Mouse (Mus musculus) midbrain, postnatal 0 days (tissue): ENCODE measurements around the gene Lsg1. TPM values are rescaled to one million over a fixed set of nuclear protein-coding genes. Genes with fewer than 3 reads are reported as not detected.

Experiments used
- ATAC-seq: fragments of 200-750 bp; cut with Nextera tagmentation; 2 replicates; pipeline ENCODE4 v1.8.0; 2017; ENCODE audit warnings: moderate number of reproducible peaks, mild to moderate bottlenecking, moderate TSS enrichment, moderate library complexity; ENCODE audit not compliant: low FRiP score
- DNase-seq: peaks from one replicate; pipeline ENCODE4 v3.0.0-alpha.2; 2015; ENCODE audit warnings: low spot score
- H3K27ac ChIP-seq: fragments of 300-500 bp; sonication (generic); 2 replicates; pipeline ENCODE4 v1.5.1; 2014; ENCODE audit warnings: low read depth, mild to moderate bottlenecking, low read length, mixed read lengths
- H3K27me3 ChIP-seq: fragments of 300-500 bp; sonication (generic); 2 replicates; pipeline ENCODE4 v1.6.1; 2014; ENCODE audit warnings: low read length, control low read depth, mixed read lengths; ENCODE audit not compliant: insufficient read depth
- H3K36me3 ChIP-seq: fragments of 300-500 bp; sonication (generic); 2 replicates; pipeline ENCODE4 v1.6.1; 2014; ENCODE audit warnings: low read length, control low read depth, mixed read lengths; ENCODE audit not compliant: insufficient read depth
- H3K4me1 ChIP-seq: fragments of 300-500 bp; sonication (generic); 2 replicates; pipeline ENCODE4 v1.6.1; 2014; ENCODE audit warnings: mild to moderate bottlenecking, control low read depth, antibody characterized with exemption, low read length, mixed read lengths; ENCODE audit not compliant: insufficient read depth
- H3K4me2 ChIP-seq: fragments of 300-500 bp; sonication (generic); 2 replicates; pipeline ENCODE4 v1.6.1; 2014; ENCODE audit warnings: low read depth, mild to moderate bottlenecking, low read length, mixed read lengths; ENCODE audit not compliant: poor library complexity, severe bottlenecking
- H3K4me3 ChIP-seq: fragments of 300-500 bp; sonication (generic); 2 replicates; pipeline ENCODE4 v1.5.1; 2014; ENCODE audit warnings: low read depth, mild to moderate bottlenecking, low read length, moderate library complexity
- H3K9ac ChIP-seq: fragments of 300-500 bp; sonication (generic); replicated peaks from 2 replicates; pipeline ENCODE4 v1.6.1; 2014; ENCODE audit warnings: mild to moderate bottlenecking, low read length, moderate library complexity, mixed read lengths; ENCODE audit not compliant: poor library complexity, severe bottlenecking
- H3K9me3 ChIP-seq: fragments of 300-500 bp; sonication (generic); 2 replicates; pipeline ENCODE4 v1.6.1; 2016; ENCODE audit warnings: low read length, control low read depth
- CTCF ChIP-seq: IDR thresholded peaks from 2 replicates; pipeline ENCODE4 v1.5.1; 2016; ENCODE audit warnings: antibody characterized with exemption, mild to moderate bottlenecking
- WGBS: fragments of 180-500 bp; shearing (Covaris S2); extraction: QIAGEN DNeasy Blood & Tissue Kit; methylation state at CpG from one replicate; pipeline ENCODE4 v1.1.7; 2014; 5-methylcytosine and 5-hydroxymethylcytosine counted together
- polyA plus RNA-seq: library from polyadenylated mRNA; unstranded; fragments of >200 nt; fragmentation: Nextera tagmentation; extraction: Ambion mirVana; gene quantifications from 2 replicates; pipeline ENCODE4 v1.2.1, GENCODE M21; 2015
- total RNA-seq: library from RNA; depleted of rRNA; stranded (reverse); fragments of >200 nt; gene quantifications from 2 replicates; pipeline ENCODE4 v1.2.3, GENCODE M21; 2014

Gene Lsg1
- total and polyA plus RNA-seq, 2 experiments from 2014 or later = 17.5 to 43.7 TPM

DNA sequence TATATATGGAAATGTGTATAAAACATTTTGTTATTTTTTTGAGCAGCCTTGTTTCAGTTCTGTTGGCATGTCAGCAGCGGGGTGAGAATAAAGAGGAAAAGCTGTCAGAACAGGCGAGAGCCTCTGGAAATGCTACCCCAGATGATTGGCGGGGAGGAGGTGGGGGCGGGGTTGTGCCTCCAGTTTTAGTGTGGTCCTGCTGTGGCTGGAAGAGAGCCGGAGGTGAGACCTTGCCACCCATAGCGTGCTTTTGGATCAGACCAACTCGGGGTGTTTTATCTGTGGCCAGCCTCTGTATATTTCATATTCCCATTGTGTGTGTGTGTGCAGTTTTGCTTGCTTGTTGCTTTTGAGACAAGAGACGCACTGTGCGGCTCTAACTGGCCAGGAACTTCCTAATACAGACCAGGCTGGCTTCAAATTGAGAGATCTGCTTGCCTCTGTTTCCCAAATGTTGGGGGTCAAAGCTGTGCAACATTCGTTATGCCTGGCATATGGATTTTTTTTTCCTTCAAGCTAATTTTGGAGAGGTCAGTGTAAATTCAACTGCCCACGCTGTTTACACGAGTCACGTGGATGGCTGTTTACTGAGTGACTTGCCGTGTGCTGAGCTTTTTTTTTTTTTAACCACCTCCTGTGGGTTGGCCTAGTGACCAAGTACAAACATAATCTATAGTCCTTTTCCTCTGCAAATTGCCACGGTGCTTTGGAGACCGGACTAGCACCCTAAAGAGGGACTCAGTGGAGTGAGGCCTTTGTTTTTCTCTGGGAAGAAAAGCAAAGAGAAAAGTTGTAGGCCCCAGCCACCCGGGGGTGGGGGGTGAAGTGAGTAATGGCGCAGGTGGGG, 15.5 kb upstream of the Lsg1 start:
- Histone ChIP-seq H3K27me3 (peaks cover 19% of the 10 kb centered on the region), H3K4me3 (no peak overlapping the region), H3K27ac (no peak overlapping the region), H3K4me2 (peak overlapping the region; percentile 7; the same call in 1 of the 2 replicates), H3K36me3 (no peaks in the 10 kb centered on the region), H3K4me1 (no peaks in the 10 kb centered on the region), H3K9ac (no peak overlapping the region), H3K9me3 (no peaks in the 10 kb centered on the region)
- 44% methylated on average over 18 of the region's 18 CpGs for WGBS
- TF ChIP-seq CTCF = no peak
- no peak for ATAC-seq
- DNase-seq = no peak

GRCm38 (mm10) chr16:30601946-30602345, 14.6 kb upstream of the Lsg1 start:
- Histone ChIP-seq H3K4me3 (peak overlapping the region; percentile 52), H3K9ac (no peak overlapping the region), H3K27me3 (peaks cover 19% of the 10 kb centered on the region), H3K4me1 (0 out of 2 replicates have a peak, but pooled peaks cover 4% of the 10 kb centered on the region), H3K9me3 (no peaks in the 10 kb centered on the region), H3K36me3 (no peaks in the 10 kb centered on the region), H3K27ac (no peak overlapping the region), H3K4me2 (peak overlapping the region; percentile 96)
- DNase-seq (no peak), ATAC-seq (no peak)
- 32% methylated on average over 7 of the region's 7 CpGs for WGBS
- no peak for TF ChIP-seq CTCF

DNA sequence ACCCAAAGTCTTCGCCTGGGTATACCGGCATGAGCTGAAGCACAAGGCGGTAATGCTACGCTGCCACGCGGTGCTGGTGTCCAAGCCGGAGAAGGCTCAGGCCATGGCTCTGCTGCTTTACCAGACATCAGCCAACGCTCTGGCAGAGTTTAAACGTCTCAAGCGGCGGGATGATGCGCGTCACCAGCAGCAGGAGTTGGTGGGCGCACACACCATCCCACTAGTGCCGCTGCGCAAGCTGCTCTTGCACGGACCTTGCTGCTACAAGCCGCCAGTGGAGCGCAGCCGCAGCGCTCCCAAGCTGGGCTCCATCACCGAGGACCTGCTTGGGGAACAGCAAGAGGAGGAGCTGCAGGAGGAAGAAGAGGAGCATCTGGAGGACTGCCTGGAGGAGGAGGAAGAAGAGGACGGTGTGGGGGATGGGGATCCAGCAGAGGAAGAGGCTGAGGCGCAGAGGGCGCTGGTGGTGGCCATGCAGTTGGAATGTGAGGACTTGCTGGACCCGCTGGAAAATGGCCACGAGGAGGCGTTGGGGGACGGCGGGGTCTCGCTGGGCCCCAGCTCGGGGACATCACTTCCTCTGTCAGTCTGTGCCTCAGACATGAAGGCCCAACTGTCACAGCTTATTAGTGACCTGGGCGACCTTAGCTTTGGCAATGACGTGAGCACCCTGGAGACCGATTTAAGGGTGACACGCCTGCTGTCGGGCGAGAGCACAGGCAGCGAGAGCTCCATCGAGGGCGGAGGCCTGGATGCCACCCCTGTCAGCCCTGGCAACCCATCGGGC, 13.8 kb upstream of the Lsg1 start:
- 8% methylated on average over 42 of the region's 42 CpGs for WGBS
- H3K27ac ChIP-seq = no peak overlapping the region
- no peaks in the 10 kb centered on the region for H3K36me3 ChIP-seq

GRCm38 (mm10) chr16:30600431-30601045, 13.1 kb upstream of the Lsg1 start:
- Histone ChIP-seq H3K9ac (peak overlapping the region; percentile 55), H3K36me3 (no peaks in the 10 kb centered on the region), H3K27ac (peak overlapping the region; percentile 32; the same call in 1 of the 2 replicates), H3K4me1 (0 out of 2 replicates have a peak, but pooled peaks cover 4% of the 10 kb centered on the region), H3K4me2 (peak overlapping the region; percentile 96), H3K4me3 (peak overlapping the region; percentile 52), H3K9me3 (no peaks in the 10 kb centered on the region), H3K27me3 (peaks cover 19% of the 10 kb centered on the region)
- ATAC-seq = peak; percentile 15; the same call in 1 of the 2 replicates
- DNase-seq = peak; percentile 45
- no peak for TF ChIP-seq CTCF
- under 1% methylated on average over 52 of the region's 53 CpGs for WGBS

More for the DNA sequence above, 13.8 kb upstream of the Lsg1 start:
- Histone ChIP-seq H3K9ac (peak overlapping the region; percentile 55), H3K4me1 (0 out of 2 replicates have a peak, but pooled peaks cover 4% of the 10 kb centered on the region), H3K9me3 (no peaks in the 10 kb centered on the region), H3K4me3 (peak overlapping the region; percentile 52), H3K27me3 (peaks cover 19% of the 10 kb centered on the region), H3K4me2 (peak overlapping the region; percentile 96)
- ATAC-seq (0 out of 2 replicates have a peak, but pooled peaks have one; percentile 28), DNase-seq (peak; percentile 66)
- peak; percentile 65 for TF ChIP-seq CTCF

DNA sequence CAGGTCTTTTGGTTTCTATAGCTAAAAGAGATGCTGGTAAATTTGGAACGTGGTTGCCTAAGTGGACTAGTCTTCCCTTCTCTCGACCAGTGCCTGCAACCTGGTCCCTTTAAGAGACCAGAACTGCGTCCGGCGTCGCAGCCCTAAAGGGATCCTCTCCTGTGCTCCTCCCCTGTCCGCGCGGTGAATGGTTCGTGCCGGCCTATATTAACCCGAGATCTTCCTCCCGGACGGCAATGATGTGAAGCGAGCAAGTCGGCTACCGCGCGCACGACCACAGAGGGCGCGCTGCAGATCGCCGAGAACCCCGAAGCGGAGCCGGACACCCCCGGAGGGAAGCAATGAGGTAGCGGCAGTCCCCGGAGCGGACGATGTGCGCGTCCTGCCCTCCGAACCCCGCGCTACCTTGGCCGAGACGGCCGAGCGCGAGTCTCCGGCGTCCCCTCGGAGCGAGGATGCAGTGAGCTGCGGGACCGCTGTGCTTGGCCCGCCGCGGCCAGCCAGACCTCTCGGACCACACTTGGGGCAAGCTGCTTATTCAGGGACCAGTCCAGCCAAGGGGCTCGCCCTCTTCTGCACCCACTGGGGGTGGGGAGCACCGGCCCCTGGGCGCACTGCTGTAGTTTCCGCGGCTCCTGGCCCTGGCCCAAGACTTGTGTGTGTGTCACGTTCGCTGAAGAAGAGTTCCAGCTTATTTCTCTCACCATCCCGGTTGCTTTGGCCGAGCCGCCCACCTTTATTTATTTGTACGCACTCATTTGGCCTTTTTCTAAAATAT, 12.3 kb upstream of the Lsg1 start, which contains the start of gene Fam43a:
TSS of gene Fam43a (plus strand) at position 233 of the 778 bp plus-strand sequence.
- ATAC-seq (peak; percentile 73), DNase-seq (peak; percentile 93)
- H3K9ac ChIP-seq = peak within 1 kb of the TSS; percentile 55
- no peaks in the 10 kb centered on the region for H3K9me3 ChIP-seq
- H3K36me3 ChIP-seq = no peaks in the 10 kb centered on the region
- TF ChIP-seq CTCF = peak; percentile 67
- H3K27me3 ChIP-seq = peaks cover 19% of the 10 kb centered on the region
- H3K4me2 ChIP-seq = peak within 1 kb of the TSS; percentile 96
- H3K4me3 ChIP-seq = peak within 1 kb of the TSS; percentile 52
- H3K4me1 ChIP-seq = 0 out of 2 replicates have a peak, but pooled peaks cover 4% of the 10 kb centered on the region
- H3K27ac ChIP-seq = peak within 1 kb of the TSS; percentile 32
- under 1% methylated on average over 59 of the region's 63 CpGs for WGBS
